Mouse (Mus musculus) liver, postnatal 0 days (tissue): ENCODE measurements around the gene Smg9. TPM values are rescaled to one million over a fixed set of nuclear protein-coding genes. Genes with fewer than 3 reads are reported as not detected.
A peak's percentile ranks its signal among the peaks of the same experiment; 100 is the strongest.

Experiments used
- ATAC-seq: fragments of 200-750 bp; cut with Nextera tagmentation; 2 replicates; pipeline ENCODE4 v1.8.0; 2017; ENCODE audit warnings: mild to moderate bottlenecking, moderate library complexity
- DNase-seq: peaks from one replicate; pipeline ENCODE4 v3.0.0-alpha.2; 2016
- H3K27ac ChIP-seq: fragments of 300-500 bp; sonication (generic); 2 replicates; pipeline ENCODE4 v1.5.1; 2014; ENCODE audit warnings: antibody characterized with exemption, moderate library complexity, mild to moderate bottlenecking, low read depth
- H3K27me3 ChIP-seq: fragments of 300-500 bp; sonication (generic); 2 replicates; pipeline ENCODE4 v1.6.1; 2014; ENCODE audit warnings: low read length, control low read depth, mixed read lengths; ENCODE audit not compliant: insufficient read depth
- H3K36me3 ChIP-seq: fragments of 300-500 bp; sonication (generic); replicated peaks from 2 replicates; pipeline ENCODE4 v1.6.1; 2014; ENCODE audit warnings: mild to moderate bottlenecking, control low read depth, low read length, moderate library complexity, mixed read lengths; ENCODE audit not compliant: insufficient read depth
- H3K4me1 ChIP-seq: fragments of 300-500 bp; sonication (generic); 2 replicates; pipeline ENCODE4 v1.6.1; 2014; ENCODE audit warnings: antibody characterized with exemption, mild to moderate bottlenecking, control low read depth; ENCODE audit not compliant: insufficient read depth
- H3K4me2 ChIP-seq: fragments of 300-500 bp; sonication (generic); 2 replicates; pipeline ENCODE4 v1.6.1; 2014; ENCODE audit warnings: low read depth, mild to moderate bottlenecking, low read length, moderate library complexity, mixed read lengths
- H3K4me3 ChIP-seq: fragments of 300-500 bp; sonication (generic); 2 replicates; pipeline ENCODE4 v1.5.1; 2014; ENCODE audit warnings: low read depth, low read length
- H3K9ac ChIP-seq: fragments of 300-500 bp; sonication (generic); replicated peaks from 2 replicates; pipeline ENCODE4 v1.6.1; 2014; ENCODE audit warnings: mild to moderate bottlenecking, moderate library complexity
- H3K9me3 ChIP-seq: fragments of 300-500 bp; sonication (generic); 2 replicates; pipeline ENCODE4 v1.6.1; 2016; ENCODE audit warnings: mild to moderate bottlenecking, control low read depth, low read length, mixed read lengths
- CTCF ChIP-seq: sonication (generic); IDR thresholded peaks from 2 replicates; pipeline ENCODE4 v1.5.1; 2016; ENCODE audit warnings: antibody characterized with exemption, low read depth
- EP300 ChIP-seq: IDR thresholded peaks from 2 replicates; pipeline ENCODE4 v1.6.1; 2016; ENCODE audit warnings: antibody characterized with exemption, low read depth, mild to moderate bottlenecking
- WGBS: fragments of 180-500 bp; shearing (Covaris S2); extraction: QIAGEN DNeasy Blood & Tissue Kit; methylation state at CpG from one replicate; pipeline ENCODE4 v1.1.7; 2014; ENCODE audit not compliant: insufficient replicate concordance; 5-methylcytosine and 5-hydroxymethylcytosine counted together
- polyA plus RNA-seq: library from polyadenylated mRNA; unstranded; fragments of >200 nt; fragmentation: Nextera tagmentation; extraction: Ambion mirVana; gene quantifications from 2 replicates; pipeline ENCODE4 v1.2.1, GENCODE M21; 2015

Smg9 gene
- polyA plus RNA-seq, 1 experiment from 2014 or later = 8.7 TPM

DNA sequence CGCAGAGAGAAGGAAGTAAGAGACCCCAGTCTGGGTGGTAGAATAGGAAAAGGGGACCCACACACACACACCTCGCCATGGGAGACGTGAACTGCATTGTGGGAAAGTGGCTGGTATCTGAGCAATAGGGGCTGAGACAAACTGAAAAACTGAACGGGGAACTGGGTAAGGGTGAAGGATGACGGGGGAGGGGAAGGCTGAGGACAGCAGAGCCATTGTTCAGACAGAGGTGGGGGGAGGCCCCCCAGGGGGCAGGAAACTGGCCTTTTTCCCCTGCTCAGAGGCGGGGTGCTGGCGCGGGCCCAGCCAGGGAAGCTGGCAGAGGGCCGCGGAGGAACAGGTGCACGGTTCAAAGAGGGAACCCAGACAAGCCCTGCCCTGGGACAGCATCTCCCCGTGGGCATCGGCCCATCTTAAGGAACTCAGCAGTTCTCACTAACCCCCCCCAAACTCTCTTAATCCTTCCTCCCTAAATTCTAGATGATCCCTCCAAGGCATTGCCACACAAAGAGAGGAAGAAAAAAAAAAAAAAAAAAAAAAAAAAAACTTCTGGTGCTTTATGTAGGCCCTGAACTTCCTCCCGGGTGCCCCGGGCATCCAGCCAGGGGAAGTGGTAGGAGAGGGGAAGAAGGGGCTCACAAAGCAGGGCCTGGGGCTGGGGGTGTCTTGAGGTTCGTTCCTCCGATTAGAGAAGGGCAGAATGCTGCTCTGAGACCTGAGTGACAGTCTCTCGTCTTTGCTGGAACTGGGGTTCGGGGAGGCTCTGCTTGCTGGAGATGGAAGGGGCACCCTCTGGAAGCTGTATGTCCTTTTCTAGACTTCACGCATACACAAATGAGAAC is 25.7 kb upstream of the Smg9 start:
- H3K4me1 ChIP-seq = peaks cover 53% of the 10 kb centered on the region
- ATAC-seq (no peak), DNase-seq (peak; percentile 70)
- peak overlapping the region; percentile 71 for H3K9ac ChIP-seq
- H3K4me2 ChIP-seq = peak overlapping the region; percentile 68
- H3K36me3 ChIP-seq = peaks cover 21% of the 10 kb centered on the region
- H3K9me3 ChIP-seq = no peaks in the 10 kb centered on the region
- no peaks in the 10 kb centered on the region for H3K27me3 ChIP-seq
- TF ChIP-seq CTCF (no peak), EP300 (peak; percentile 10; the same call in 1 of the 2 replicates)
- WGBS = 23% methylated on average over 17 of the region's 20 CpGs
- peak overlapping the region; percentile 96 for H3K27ac ChIP-seq
- peak overlapping the region; percentile 69 for H3K4me3 ChIP-seq

DNA sequence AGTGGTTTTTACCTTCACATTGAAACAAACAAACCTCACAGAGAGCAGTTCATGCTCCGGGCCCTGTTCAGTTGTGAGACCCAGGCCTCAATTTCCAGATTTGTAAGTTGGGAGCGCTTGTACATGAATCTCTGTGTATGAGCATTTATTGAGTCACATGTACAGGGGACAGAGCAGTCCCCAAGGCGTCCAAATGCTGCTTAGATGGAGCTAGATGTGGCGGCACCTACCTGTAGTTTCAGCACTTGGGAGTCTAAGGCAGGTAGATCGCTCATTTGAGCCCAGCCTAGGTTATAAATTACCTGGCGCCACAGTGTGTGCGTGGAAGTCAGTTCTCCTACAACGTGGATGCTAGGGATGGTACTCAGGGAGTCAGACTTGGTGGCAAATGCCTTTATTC is 23.0 kb upstream of the Smg9 start:
- DNase-seq = no peak
- Histone ChIP-seq H3K4me2 (peak overlapping the region; percentile 70), H3K4me1 (peaks cover 54% of the 10 kb centered on the region), H3K4me3 (peak overlapping the region; percentile 37), H3K27me3 (no peaks in the 10 kb centered on the region), H3K9ac (peak overlapping the region; percentile 65), H3K27ac (peak overlapping the region; percentile 98), H3K36me3 (peaks cover 47% of the 10 kb centered on the region), H3K9me3 (no peaks in the 10 kb centered on the region)
- no peak for ATAC-seq
- no peak for TF ChIP-seq CTCF
- TF ChIP-seq EP300 = no peak
- 72% methylated on average over 8 of the region's 8 CpGs for WGBS

- peaks cover 55% of the 10 kb centered on the region for H3K36me3 ChIP-seq
- TF ChIP-seq CTCF (peak; percentile 89), EP300 (peak; percentile 99)
- ATAC-seq (peak; percentile 96), DNase-seq (peak; percentile 91)
- H3K4me2 ChIP-seq = peak overlapping the region; percentile 70
- peak overlapping the region; percentile 98 for H3K27ac ChIP-seq
- peak overlapping the region; percentile 37 for H3K4me3 ChIP-seq
- H3K9ac ChIP-seq = peak overlapping the region; percentile 77
- peaks cover 55% of the 10 kb centered on the region for H3K4me1 ChIP-seq
- 21% methylated on average over 49 of the region's 49 CpGs for WGBS
- H3K9me3 ChIP-seq = no peaks in the 10 kb centered on the region
- H3K27me3 ChIP-seq = no peaks in the 10 kb centered on the region
Observed at GRCm38 (mm10) chr7:24377091-24377865, 22.1 kb upstream of the Smg9 start.

DNA sequence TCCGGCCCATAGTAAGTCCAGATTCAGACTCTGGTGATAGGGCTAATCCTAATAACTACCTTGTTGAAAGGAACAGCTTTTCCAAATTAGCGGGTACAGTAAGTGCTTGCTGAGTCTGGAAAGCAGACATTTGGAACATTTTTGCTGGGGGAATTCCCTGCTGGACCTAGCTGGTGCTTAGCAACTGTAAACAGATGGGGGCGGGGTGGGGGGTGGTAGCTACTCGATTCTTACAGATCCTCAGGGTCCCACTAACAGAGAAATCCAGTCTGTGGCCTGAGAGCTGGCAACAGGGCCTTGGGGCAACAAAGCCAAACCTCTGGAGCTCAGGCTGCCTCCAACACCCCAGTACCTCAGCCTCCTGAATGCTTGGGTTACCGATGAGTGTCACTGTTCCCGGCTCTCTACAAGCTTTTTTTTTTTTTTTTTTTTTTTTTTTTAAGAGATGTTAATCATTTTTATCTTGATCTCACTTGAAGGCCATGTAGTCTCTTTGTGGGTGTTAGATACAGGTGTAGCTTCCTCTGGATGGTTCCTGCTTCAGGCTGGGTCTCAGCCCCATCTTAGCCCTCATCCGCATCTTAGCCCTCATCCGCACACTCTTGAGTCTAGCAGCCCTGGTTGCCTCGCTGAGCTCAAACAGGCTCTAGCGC is 21.2 kb upstream of the Smg9 start:
- Histone ChIP-seq H3K4me1 (peaks cover 52% of the 10 kb centered on the region), H3K9me3 (no peaks in the 10 kb centered on the region), H3K4me2 (peak overlapping the region; percentile 70), H3K27me3 (no peaks in the 10 kb centered on the region), H3K27ac (peak overlapping the region; percentile 98), H3K36me3 (peaks cover 59% of the 10 kb centered on the region), H3K4me3 (peak overlapping the region; percentile 37), H3K9ac (peak overlapping the region; percentile 77)
- ATAC-seq = no peak
- TF ChIP-seq CTCF = no peak
- TF ChIP-seq EP300 = no peak
- DNase-seq = no peak
- WGBS = 69% methylated on average over 9 of the region's 10 CpGs

- H3K9ac ChIP-seq = 0 out of 2 replicates have a peak overlapping the region, but pooled peaks have one; percentile 34
- WGBS = 47% methylated on average over 7 of the region's 7 CpGs
- DNase-seq (no peak), ATAC-seq (no peak)
- no peaks in the 10 kb centered on the region for H3K27me3 ChIP-seq
- TF ChIP-seq EP300 (no peak), CTCF (no peak)
- H3K4me2 ChIP-seq = peak overlapping the region; percentile 22; the same call in 1 of the 2 replicates
- peak overlapping the region; percentile 60 for H3K27ac ChIP-seq
- peaks cover 72% of the 10 kb centered on the region for H3K36me3 ChIP-seq
- H3K4me1 ChIP-seq = peaks cover 38% of the 10 kb centered on the region
- no peaks in the 10 kb centered on the region for H3K9me3 ChIP-seq
- H3K4me3 ChIP-seq = no peak overlapping the region
Observed at GRCm38 (mm10) chr7:24379934-24380333, 19.5 kb upstream of the Smg9 start.

DNA sequence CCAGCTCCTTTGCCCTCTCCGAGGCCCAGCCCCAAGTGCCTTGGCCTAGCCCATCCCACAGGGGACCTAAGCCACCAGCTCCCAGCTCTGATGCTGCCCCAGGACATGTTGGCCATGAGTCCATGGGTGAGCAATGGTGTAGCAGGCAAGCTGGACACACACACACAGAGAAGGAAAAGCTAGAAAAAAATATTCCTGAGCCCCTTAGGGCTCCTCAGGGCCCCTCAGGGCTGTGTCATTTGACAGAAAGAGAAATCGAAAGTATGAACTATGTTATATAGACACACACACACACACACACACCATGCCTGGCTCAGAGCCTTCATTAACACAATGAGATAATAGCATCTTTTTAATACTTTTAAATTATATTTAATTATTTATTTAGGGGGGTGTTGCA is 19.0 kb upstream of the Smg9 start:
- TF ChIP-seq EP300 (no peak), CTCF (no peak)
- peaks cover 37% of the 10 kb centered on the region for H3K4me1 ChIP-seq
- WGBS = 56% methylated on average over 2 of the region's 2 CpGs
- peak overlapping the region; percentile 22; the same call in 1 of the 2 replicates for H3K4me2 ChIP-seq
- ATAC-seq (no peak), DNase-seq (no peak)
- H3K36me3 ChIP-seq = peaks cover 76% of the 10 kb centered on the region
- H3K9ac ChIP-seq = no peak overlapping the region
- H3K4me3 ChIP-seq = no peak overlapping the region
- H3K27ac ChIP-seq = peak overlapping the region; percentile 60
- no peaks in the 10 kb centered on the region for H3K27me3 ChIP-seq
- H3K9me3 ChIP-seq = no peaks in the 10 kb centered on the region
